Mouse (Mus musculus) ES-E14 (cell line): ENCODE data around the gene Olfr926.

Experiments used
- CHD2 ChIP-seq: IDR thresholded peaks from 2 replicates; pipeline ENCODE4 v1.6.1; 2014; ENCODE audit warnings: mild to moderate bottlenecking, low read depth, low read length, inconsistent platforms
- HCFC1 ChIP-seq: IDR thresholded peaks from 2 replicates; pipeline ENCODE4 v1.6.1; 2012; ENCODE audit warnings: low read length, inconsistent platforms, borderline replicate concordance; ENCODE audit not compliant: insufficient read depth
- MAFK ChIP-seq: IDR thresholded peaks from 2 replicates; pipeline ENCODE4 v1.6.1; 2014; ENCODE audit warnings: mild to moderate bottlenecking, low read depth, low read length, inconsistent platforms; ENCODE audit not compliant: insufficient read depth
- ZC3H11A ChIP-seq: IDR thresholded peaks from 2 replicates; pipeline ENCODE4 v1.6.1; 2012; ENCODE audit warnings: low read depth, mild to moderate bottlenecking, inconsistent platforms, low read length, borderline replicate concordance
- ZNF384 ChIP-seq: IDR thresholded peaks from 2 replicates; pipeline ENCODE4 v1.6.1; 2012; ENCODE audit warnings: low read depth, low read length, inconsistent platforms

GRCm38 (mm10) chr9:38854760-38855159 is 22.2 kb upstream of the Olfr926 start, which contains the start of gene Olfr26:
- no peak for TF ChIP-seq HCFC1
- no peak for TF ChIP-seq MAFK
- TF ChIP-seq ZNF384, result no peak
- no peak for TF ChIP-seq ZC3H11A
- TF ChIP-seq CHD2, result no peak
